Mouse (Mus musculus) myocyte (in vitro differentiated cells): ENCODE measurements at regions not wholly inside any gene's neighbourhood (a gene's known extent, or its start where the extent isn't known, plus 50 kb on each side); places are given as distances from the start of the nearest gene placed in this dataset.
"Not testable (repeated sequence)": the region's sequence is repeated elsewhere in the genome, so short reads cannot be mapped to it uniquely, and the experiment has no call there.

Experiments
- H3K27me3 ChIP-seq: one replicate; pipeline ENCODE4 v1.6.1; 2011; ENCODE audit not compliant: control insufficient read depth, insufficient read depth, insufficient read length
- H3K36me3 ChIP-seq: one replicate; pipeline ENCODE4 v1.6.1; 2011; ENCODE audit not compliant: control insufficient read depth, insufficient read depth
- H3K4me2 ChIP-seq: one replicate; pipeline ENCODE4 v1.6.1; 2011; ENCODE audit warnings: low read depth, control low read depth
- H3K4me3 ChIP-seq: one replicate; pipeline ENCODE4 v1.5.1; 2011; ENCODE audit warnings: mild to moderate bottlenecking, control low read depth, moderate library complexity
- H3K79me2 ChIP-seq: one replicate; pipeline ENCODE4 v1.6.1; 2011; ENCODE audit not compliant: control insufficient read depth, insufficient read depth
- H3ac ChIP-seq: one replicate; pipeline ENCODE4 v1.6.1; 2011; ENCODE audit not compliant: control insufficient read depth, insufficient read length
- CEBPB ChIP-seq: IDR thresholded peaks from 2 replicates; pipeline ENCODE4 v1.6.1; 2011; ENCODE audit warnings: mild to moderate bottlenecking, moderate library complexity; ENCODE audit not compliant: poor library complexity, insufficient read depth, severe bottlenecking
- E2F4 ChIP-seq: IDR thresholded peaks from one replicate; pipeline ENCODE4 v1.6.1; 2011; ENCODE audit warnings: mild to moderate bottlenecking, control low read depth, moderate library complexity; ENCODE audit not compliant: insufficient read depth
- MAX ChIP-seq: IDR thresholded peaks from one replicate; pipeline ENCODE4 v1.6.1; 2011; ENCODE audit warnings: low read depth, mild to moderate bottlenecking, control low read depth
- MYOD1 ChIP-seq, 3 experiments: IDR thresholded peaks; one replicate each; pipeline ENCODE4 v1.6.1; 2011; ENCODE audit warnings: control low read depth in 2 of 3, low read depth in 2 of 3, mild to moderate bottlenecking in 2 of 3, moderate library complexity in 1 of 3; ENCODE audit not compliant: insufficient read length in 2 of 3, control insufficient read depth in 1 of 3
- MYOG ChIP-seq, 3 experiments: IDR thresholded peaks; one replicate each; pipeline ENCODE4 v1.6.1; 2011; ENCODE audit warnings: control low read depth in 2 of 3, low read depth in 2 of 3, mild to moderate bottlenecking in 2 of 3; ENCODE audit not compliant: insufficient read length in 2 of 3, control insufficient read depth in 1 of 3, insufficient read depth in 1 of 3
- POLR2A ChIP-seq: IDR thresholded peaks from one replicate; pipeline ENCODE4 v1.6.1; 2011; ENCODE audit warnings: low read depth, mild to moderate bottlenecking, control low read depth, moderate library complexity; ENCODE audit not compliant: insufficient read length
- POLR2AphosphoS2 ChIP-seq: IDR thresholded peaks from one replicate; pipeline ENCODE4 v1.6.1; 2011; ENCODE audit warnings: low read depth, control low read depth; ENCODE audit not compliant: insufficient read length
- REST ChIP-seq: IDR thresholded peaks from one replicate; pipeline ENCODE4 v1.6.1; 2011; ENCODE audit warnings: mild to moderate bottlenecking, control low read depth, moderate library complexity; ENCODE audit not compliant: insufficient read depth, insufficient read length
- SRF ChIP-seq: IDR thresholded peaks from one replicate; pipeline ENCODE4 v1.6.1; 2011; ENCODE audit warnings: low read depth; ENCODE audit not compliant: control insufficient read depth, insufficient read length
- TCF12 ChIP-seq: IDR thresholded peaks from one replicate; pipeline ENCODE4 v1.6.1; 2011; ENCODE audit warnings: mild to moderate bottlenecking, control low read depth; ENCODE audit not compliant: poor library complexity, insufficient read depth, severe bottlenecking
- TCF3 ChIP-seq: IDR thresholded peaks from one replicate; pipeline ENCODE4 v1.6.1; 2011; ENCODE audit warnings: low read depth, control low read depth; ENCODE audit not compliant: insufficient read length
- USF1 ChIP-seq: IDR thresholded peaks from one replicate; pipeline ENCODE4 v1.6.1; 2011; ENCODE audit warnings: low read depth, mild to moderate bottlenecking, control low read depth, moderate library complexity

DNA sequence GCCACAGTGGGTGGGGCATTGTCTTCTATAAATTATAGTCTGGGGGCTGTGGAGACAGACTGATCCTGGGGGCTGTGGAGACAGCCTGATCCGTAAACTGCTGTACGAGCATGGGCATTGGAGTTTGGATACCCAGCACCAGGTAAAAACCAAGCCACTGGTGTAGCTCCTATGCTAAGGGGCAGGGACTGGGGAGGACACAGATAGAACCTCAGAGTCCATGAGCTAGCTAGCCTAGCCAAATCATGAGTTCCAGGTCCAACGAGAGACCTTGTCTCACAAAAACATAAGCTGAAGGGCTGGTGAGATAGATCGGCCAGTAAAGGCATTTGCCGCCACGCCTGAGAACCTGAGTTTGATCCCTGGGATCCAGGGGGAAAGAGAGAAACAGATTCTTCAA, 205.8 kb upstream of the Sesn3 start:
- no peak overlapping the region for H3ac ChIP-seq
- no peaks in the 10 kb centered on the region for H3K27me3 ChIP-seq
- no peak overlapping the region for H3K4me2 ChIP-seq
- TF ChIP-seq TCF12 (no peak), CEBPB (no peak), E2F4 (no peak), MYOD1 (IDR thresholded peaks at IDR 0.05; ENCODE audit: control insufficient read depth in 1 of 3, insufficient read length in 2 of 3, low read depth in 2 of 3) (no peak), SRF (no peak)
- H3K36me3 ChIP-seq, result no peaks in the 10 kb centered on the region
- no peak overlapping the region for H3K4me3 ChIP-seq
- no peaks in the 10 kb centered on the region for H3K79me2 ChIP-seq

DNA sequence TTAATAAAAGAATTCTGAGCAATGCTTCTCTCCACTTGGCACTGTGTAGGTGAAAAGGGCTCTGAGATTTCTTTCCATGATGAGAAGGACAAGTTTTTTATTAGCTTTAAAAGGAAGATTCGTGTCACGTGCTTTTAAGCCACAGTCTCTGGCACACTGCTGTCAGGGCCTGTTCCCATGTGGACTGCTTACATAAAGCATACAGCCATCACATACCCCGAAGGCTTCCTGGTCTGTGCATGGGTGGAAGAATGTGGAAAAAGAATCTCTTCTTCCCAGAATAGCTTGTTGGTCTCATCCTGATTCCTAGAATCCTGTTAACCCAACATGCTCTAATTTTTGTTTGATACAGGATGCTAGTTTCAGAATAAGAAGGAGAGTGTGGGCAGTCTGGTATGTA, 205.1 kb upstream of the Sesn3 start:
- Histone ChIP-seq H3K4me3 (no peak overlapping the region), H3K36me3 (no peaks in the 10 kb centered on the region), H3K4me2 (no peak overlapping the region), H3ac (no peak overlapping the region), H3K79me2 (no peaks in the 10 kb centered on the region), H3K27me3 (no peaks in the 10 kb centered on the region)
- TF ChIP-seq MYOD1 (IDR thresholded peaks at IDR 0.05; ENCODE audit: control insufficient read depth in 1 of 3, insufficient read length in 2 of 3, low read depth in 2 of 3) (no peak), MYOG (IDR thresholded peaks at IDR 0.05; ENCODE audit: control insufficient read depth in 1 of 3, insufficient read depth in 1 of 3, insufficient read length in 2 of 3, low read depth in 2 of 3) (no peak), TCF12 (no peak), POLR2AphosphoS2 (no peak), SRF (no peak), MAX (no peak), TCF3 (no peak), POLR2A (no peak), REST (no peak), E2F4 (no peak), CEBPB (no peak), USF1 (no peak)

DNA sequence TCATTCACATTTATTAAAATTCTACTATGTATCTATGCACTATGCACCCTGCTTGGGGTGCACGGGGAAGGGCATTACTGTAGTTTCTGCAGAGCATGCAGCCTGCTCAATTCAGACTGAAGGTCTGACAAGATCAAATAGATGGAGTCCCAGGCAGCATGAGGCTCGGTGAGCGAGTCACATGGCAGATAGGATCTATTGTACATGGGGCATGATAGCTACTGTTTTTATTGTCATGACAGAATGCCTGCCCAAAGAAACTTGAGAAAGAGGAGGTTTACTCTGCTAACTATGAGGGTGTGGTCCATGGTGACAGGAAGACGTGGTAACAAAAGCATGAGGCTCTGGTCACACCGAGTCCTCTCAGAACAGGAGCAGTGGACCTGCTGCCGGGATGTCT, 203.1 kb upstream of the Sesn3 start:
- TF ChIP-seq REST (no peak), TCF12 (no peak), POLR2A (no peak), MYOD1 (IDR thresholded peaks at IDR 0.05; ENCODE audit: control insufficient read depth in 1 of 3, insufficient read length in 2 of 3, low read depth in 2 of 3) (no peak), SRF (no peak)
- Histone ChIP-seq H3K36me3 (no peaks in the 10 kb centered on the region), H3ac (no peak overlapping the region), H3K4me3 (no peak overlapping the region), H3K4me2 (no peak overlapping the region), H3K79me2 (no peaks in the 10 kb centered on the region), H3K27me3 (no peaks in the 10 kb centered on the region)

DNA sequence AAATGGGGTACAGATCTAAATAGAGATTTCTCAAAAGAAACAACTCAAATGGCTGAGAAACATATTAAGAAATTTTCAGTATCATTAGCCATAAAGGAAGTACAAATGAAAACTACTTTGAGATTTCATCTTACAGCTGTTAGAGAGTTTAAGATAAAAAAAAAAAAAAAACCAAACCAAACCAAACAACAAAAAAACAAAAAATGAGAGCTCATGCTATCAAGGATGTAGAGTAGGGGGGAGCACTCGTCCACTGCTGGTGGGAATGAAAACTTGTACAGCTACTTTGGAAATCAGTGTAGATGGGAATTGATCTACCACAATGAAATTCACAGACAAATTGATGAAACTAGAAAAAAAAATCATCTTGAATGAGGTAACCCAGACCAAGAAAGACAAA, 201.9 kb upstream of the Sesn3 start:
- H3K27me3 ChIP-seq, result no peaks in the 10 kb centered on the region
- H3K4me2 ChIP-seq, result no peak overlapping the region
- no peak overlapping the region for H3ac ChIP-seq
- H3K36me3 ChIP-seq, result no peaks in the 10 kb centered on the region
- no peak overlapping the region for H3K4me3 ChIP-seq
- TF ChIP-seq SRF (no peak), REST (no peak), USF1 (no peak), MAX (no peak), CEBPB (no peak), TCF3 (no peak), POLR2AphosphoS2 (no peak), TCF12 (no peak), E2F4 (no peak), POLR2A (no peak), MYOD1 (IDR thresholded peaks at IDR 0.05; ENCODE audit: control insufficient read depth in 1 of 3, insufficient read length in 2 of 3, low read depth in 2 of 3) (no peak), MYOG (IDR thresholded peaks at IDR 0.05; ENCODE audit: control insufficient read depth in 1 of 3, insufficient read depth in 1 of 3, insufficient read length in 2 of 3, low read depth in 2 of 3) (no peak)
- H3K79me2 ChIP-seq, result no peaks in the 10 kb centered on the region

DNA sequence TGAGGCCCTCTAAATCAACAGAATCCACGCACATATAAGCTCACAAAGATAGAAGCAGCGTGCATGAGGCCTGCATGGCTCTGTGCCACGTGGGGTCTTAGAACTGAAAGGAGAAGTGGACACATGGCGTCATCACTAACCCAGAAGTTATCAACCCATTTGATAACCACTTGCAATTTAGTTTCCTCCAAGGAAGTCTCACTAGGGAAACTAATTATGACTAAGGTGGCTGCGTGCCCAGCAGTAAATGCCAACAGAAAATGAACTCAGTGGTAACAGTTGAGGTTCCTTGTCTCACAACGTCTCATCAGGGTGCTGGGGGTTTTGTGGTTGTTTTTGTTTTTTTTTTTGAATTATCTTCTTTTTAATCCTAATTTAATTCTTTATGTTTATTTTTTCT, 200.6 kb upstream of the Sesn3 start:
- H3K4me2 ChIP-seq, result no peak overlapping the region
- no peak overlapping the region for H3ac ChIP-seq
- H3K27me3 ChIP-seq, result no peaks in the 10 kb centered on the region
- no peak for TF ChIP-seq E2F4
- no peak for TF ChIP-seq MAX
- TF ChIP-seq USF1, result no peak
- no peak for TF ChIP-seq SRF
- TF ChIP-seq POLR2A, result no peak
- no peak for TF ChIP-seq POLR2AphosphoS2
- no peak for TF ChIP-seq CEBPB
- no peak overlapping the region for H3K4me3 ChIP-seq
- no peaks in the 10 kb centered on the region for H3K79me2 ChIP-seq
- no peaks in the 10 kb centered on the region for H3K36me3 ChIP-seq

DNA sequence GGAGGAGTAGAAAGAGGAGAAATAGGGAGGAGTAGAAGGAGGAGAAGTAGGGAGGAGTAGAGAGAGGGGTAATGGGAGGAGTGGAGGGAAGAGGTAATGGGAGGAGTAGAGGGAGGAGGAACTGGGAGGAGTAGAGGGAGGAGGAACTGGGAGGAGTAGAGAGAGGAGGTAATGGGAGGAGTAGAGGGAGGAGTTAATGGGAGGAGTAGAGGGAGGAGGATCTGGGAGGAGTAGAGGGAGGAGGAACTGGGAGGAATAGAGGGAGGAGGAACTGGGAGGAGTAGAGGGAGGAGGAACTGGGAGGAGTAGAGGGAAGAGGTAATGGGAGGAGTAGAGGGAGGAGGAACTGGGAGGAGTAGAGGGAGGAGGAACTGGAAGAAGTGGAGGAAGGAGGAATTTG, 200.0 kb upstream of the Sesn3 start:
- H3ac ChIP-seq, H3K27me3 ChIP-seq, H3K79me2 ChIP-seq, H3K4me3 ChIP-seq, H3K4me2 ChIP-seq, H3K36me3 ChIP-seq: not testable (repeated sequence)
